Mouse (Mus musculus): Measurements from ENCODE around the gene Tomt. TPM values are rescaled to one million over a fixed set of nuclear protein-coding genes. Genes with fewer than 3 reads are reported as not detected.
A peak's percentile ranks its signal among the peaks of the same experiment; 100 is the strongest.

Gene Tomt
- polyA plus RNA-seq, 1 experiment from 2014 or later: 0.37 TPM

- Histone ChIP-seq H3K27ac (replicated peaks) (peak overlapping the region; percentile 94), H3K9me3 (replicated peaks) (no peaks in the 10 kb centered on the region), H3K36me3 (peaks cover 26% of the 10 kb centered on the region), H3K4me3 (peak overlapping the region; percentile 61), H3K4me1 (peaks cover 16% of the 10 kb centered on the region), H3K27me3 (ENCODE audit: low read depth, poor library complexity, severe bottlenecking) (no peaks in the 10 kb centered on the region)
- WGBS: under 1% methylated on average over 57 of the region's 57 CpGs
- peak; percentile 97 for DNase-seq (ENCODE audit: low spot score)
Observed at GRCm38 (mm10) chr7:101896104-101897066, 9.8 kb downstream of the Tomt start.

GRCm38 (mm10) chr7:101895695-101896094, 10.5 kb downstream of the Tomt start:
- WGBS: 35% methylated on average over 9 of the region's 9 CpGs
- H3K27ac ChIP-seq (replicated peaks): peak overlapping the region; percentile 94
- H3K9me3 ChIP-seq (replicated peaks): no peaks in the 10 kb centered on the region
- H3K4me1 ChIP-seq: peaks cover 16% of the 10 kb centered on the region
- H3K4me3 ChIP-seq: peak overlapping the region; percentile 61
- H3K36me3 ChIP-seq: peaks cover 22% of the 10 kb centered on the region
- DNase-seq (ENCODE audit: low spot score): no peak
- no peaks in the 10 kb centered on the region for H3K27me3 ChIP-seq (ENCODE audit: low read depth, poor library complexity, severe bottlenecking)

GRCm38 (mm10) chr7:101888460-101888859, 17.7 kb downstream of the Tomt start:
- DNase-seq (ENCODE audit: low spot score): no peak
- no peaks in the 10 kb centered on the region for H3K36me3 ChIP-seq
- H3K27ac ChIP-seq (replicated peaks): no peak overlapping the region
- WGBS: 84% methylated on average over 4 of the region's 4 CpGs
- H3K4me1 ChIP-seq: no peaks in the 10 kb centered on the region
- H3K9me3 ChIP-seq (replicated peaks): no peaks in the 10 kb centered on the region
- no peaks in the 10 kb centered on the region for H3K27me3 ChIP-seq (ENCODE audit: low read depth, poor library complexity, severe bottlenecking)
- H3K4me3 ChIP-seq: no peak overlapping the region

- H3K9me3 ChIP-seq (replicated peaks): no peaks in the 10 kb centered on the region
- no peak overlapping the region for H3K27ac ChIP-seq (replicated peaks)
- no peak overlapping the region for H3K4me3 ChIP-seq
- no peaks in the 10 kb centered on the region for H3K27me3 ChIP-seq (ENCODE audit: low read depth, poor library complexity, severe bottlenecking)
- DNase-seq (ENCODE audit: low spot score): no peak
- H3K36me3 ChIP-seq: no peaks in the 10 kb centered on the region
- no peaks in the 10 kb centered on the region for H3K4me1 ChIP-seq
- WGBS: 87% methylated on average over 6 of the region's 6 CpGs
Observed at GRCm38 (mm10) chr7:101886274-101886673, 19.9 kb downstream of the Tomt start.

GRCm38 (mm10) chr7:101884160-101884559, 22.0 kb downstream of the Tomt start:
- H3K4me1 ChIP-seq: no peaks in the 10 kb centered on the region
- no peaks in the 10 kb centered on the region for H3K27me3 ChIP-seq (ENCODE audit: low read depth, poor library complexity, severe bottlenecking)
- no peak for DNase-seq (ENCODE audit: low spot score)
- WGBS: 82% methylated on average over 4 of the region's 4 CpGs
- no peaks in the 10 kb centered on the region for H3K36me3 ChIP-seq
- H3K4me3 ChIP-seq: no peak overlapping the region
- H3K9me3 ChIP-seq (replicated peaks): no peaks in the 10 kb centered on the region
- H3K27ac ChIP-seq (replicated peaks): no peak overlapping the region

GRCm38 (mm10) chr7:101882413-101883154, 23.6 kb downstream of the Tomt start:
- DNase-seq (ENCODE audit: low spot score): no peak
- H3K4me1 ChIP-seq: no peaks in the 10 kb centered on the region
- no peaks in the 10 kb centered on the region for H3K9me3 ChIP-seq (replicated peaks)
- WGBS: 67% methylated on average over 9 of the region's 9 CpGs
- H3K36me3 ChIP-seq: no peaks in the 10 kb centered on the region
- H3K27ac ChIP-seq (replicated peaks): no peak overlapping the region
- H3K4me3 ChIP-seq: no peak overlapping the region
- H3K27me3 ChIP-seq (ENCODE audit: low read depth, poor library complexity, severe bottlenecking): no peaks in the 10 kb centered on the region

GRCm38 (mm10) chr7:101880855-101881254, 25.3 kb downstream of the Tomt start:
- H3K36me3 ChIP-seq: no peaks in the 10 kb centered on the region
- no peaks in the 10 kb centered on the region for H3K9me3 ChIP-seq (replicated peaks)
- DNase-seq (ENCODE audit: low spot score): no peak
- H3K4me3 ChIP-seq: no peak overlapping the region
- H3K4me1 ChIP-seq: no peaks in the 10 kb centered on the region
- H3K27me3 ChIP-seq (ENCODE audit: low read depth, poor library complexity, severe bottlenecking): no peaks in the 10 kb centered on the region
- 86% methylated on average over 4 of the region's 4 CpGs for WGBS
- no peak overlapping the region for H3K27ac ChIP-seq (replicated peaks)

- 93% methylated on average over 1 of the region's 1 CpGs for WGBS
- Histone ChIP-seq H3K27ac (replicated peaks) (no peak overlapping the region), H3K9me3 (replicated peaks) (no peaks in the 10 kb centered on the region), H3K4me3 (no peak overlapping the region), H3K4me1 (no peaks in the 10 kb centered on the region), H3K36me3 (no peaks in the 10 kb centered on the region), H3K27me3 (ENCODE audit: low read depth, poor library complexity, severe bottlenecking) (no peaks in the 10 kb centered on the region)
- DNase-seq (ENCODE audit: low spot score): no peak
Observed at GRCm38 (mm10) chr7:101875978-101876377, 30.2 kb downstream of the Tomt start.

GRCm38 (mm10) chr7:101871296-101871695, 34.9 kb downstream of the Tomt start:
- WGBS: 93% methylated on average over 3 of the region's 3 CpGs

GRCm38 (mm10) chr7:101870629-101871028, 35.5 kb downstream of the Tomt start, which contains the start of gene Folr1:
Folr1 (minus strand) TSS chr7:101870788.
- Histone ChIP-seq H3K4me3 (no peak within 1 kb of the TSS), H3K4me1 (peaks cover 26% of the 10 kb centered on the region), H3K27ac (replicated peaks) (peak within 1 kb of the TSS; percentile 82), H3K9me3 (replicated peaks) (no peaks in the 10 kb centered on the region), H3K36me3 (no peaks in the 10 kb centered on the region), H3K27me3 (ENCODE audit: low read depth, poor library complexity, severe bottlenecking) (no peaks in the 10 kb centered on the region)
- DNase-seq (ENCODE audit: low spot score): no peak
- 86% methylated on average over 2 of the region's 2 CpGs for WGBS

More at GRCm38 (mm10) chr7:101871296-101871695, 34.9 kb downstream of the Tomt start:
- H3K27me3 ChIP-seq (ENCODE audit: low read depth, poor library complexity, severe bottlenecking): no peaks in the 10 kb centered on the region
- no peak for DNase-seq (ENCODE audit: low spot score)
- no peak overlapping the region for H3K4me3 ChIP-seq
- peaks cover 26% of the 10 kb centered on the region for H3K4me1 ChIP-seq
- H3K9me3 ChIP-seq (replicated peaks): no peaks in the 10 kb centered on the region
- no peak overlapping the region for H3K27ac ChIP-seq (replicated peaks)
- H3K36me3 ChIP-seq: no peaks in the 10 kb centered on the region

- Histone ChIP-seq H3K27ac (replicated peaks) (peak overlapping the region; percentile 82), H3K27me3 (ENCODE audit: low read depth, poor library complexity, severe bottlenecking) (no peaks in the 10 kb centered on the region), H3K4me3 (peak overlapping the region; percentile 21; the same call in 1 of the 2 replicates), H3K4me1 (peaks cover 26% of the 10 kb centered on the region), H3K36me3 (no peaks in the 10 kb centered on the region), H3K9me3 (replicated peaks) (no peaks in the 10 kb centered on the region)
- DNase-seq (ENCODE audit: low spot score): peak; percentile 62
- 42% methylated on average over 7 of the region's 7 CpGs for WGBS
Observed at GRCm38 (mm10) chr7:101869163-101869500, 37.0 kb downstream of the Tomt start.

GRCm38 (mm10) chr7:101868241-101869162, 37.7 kb downstream of the Tomt start:
- DNase-seq (ENCODE audit: low spot score): peak; percentile 24
- peak overlapping the region; percentile 82 for H3K27ac ChIP-seq (replicated peaks)
- no peaks in the 10 kb centered on the region for H3K9me3 ChIP-seq (replicated peaks)
- no peaks in the 10 kb centered on the region for H3K36me3 ChIP-seq
- no peaks in the 10 kb centered on the region for H3K27me3 ChIP-seq (ENCODE audit: low read depth, poor library complexity, severe bottlenecking)
- H3K4me1 ChIP-seq: peaks cover 26% of the 10 kb centered on the region
- WGBS: 45% methylated on average over 13 of the region's 13 CpGs
- H3K4me3 ChIP-seq: peak overlapping the region; percentile 21; the same call in 1 of the 2 replicates
